Mouse (Mus musculus) stomach, postnatal 0 days (tissue): ENCODE data around the gene Map3k5.

ENCODE experiments used
- CTCF ChIP-seq: IDR thresholded peaks from 2 replicates; pipeline ENCODE4 v1.5.1; 2016; ENCODE audit warnings: antibody characterized with exemption, low read depth, mild to moderate bottlenecking, moderate library complexity
- EP300 ChIP-seq: optimal IDR thresholded peaks from 2 replicates; pipeline ENCODE3; 2016; ENCODE audit warnings: antibody characterized with exemption

- no peak for TF ChIP-seq CTCF
- no peak for TF ChIP-seq EP300
Measured at GRCm38 (mm10) chr10:20018806-20019205, 84.5 kb downstream of the Map3k5 start.
